Mouse (Mus musculus): ENCODE results near the gene Olfr1133. TPM values are rescaled to one million over a fixed set of nuclear protein-coding genes. Genes with fewer than 3 reads are reported as not detected.
"Not testable (repeated sequence)": the region's sequence is repeated elsewhere in the genome, so short reads cannot be mapped to it uniquely, and the experiment has no call there.

The Olfr1133 gene
- polyA plus RNA-seq (2015; fragmentation: Nextera tagmentation; extraction: Ambion mirVana) = not detected in 2 replicates

GRCm38 (mm10) chr2:87647274-87647673 lies at the start of gene Olfr1133:
Gene Olfr1133 (minus strand): TSS chr2:87647374.
- Histone ChIP-seq H3K4me3 (no peak within 1 kb of the TSS), H3K4me1 (no peaks in the 10 kb centered on the region), H3K4me2 (no peak within 1 kb of the TSS), H3K9ac (no peak within 1 kb of the TSS), H3K36me3 (ENCODE audit: poor library complexity, severe bottlenecking) (no peaks in the 10 kb centered on the region), H3K27me3 (no peaks in the 10 kb centered on the region), H3K9me3 (replicated peaks) (no peaks in the 10 kb centered on the region), H3K27ac (no peak within 1 kb of the TSS)
- no peak for ATAC-seq

- H3K4me2 ChIP-seq = no peak within 1 kb of the TSS
- no peak within 1 kb of the TSS for H3K27ac ChIP-seq
- H3K4me3 ChIP-seq = no peak within 1 kb of the TSS
- ATAC-seq = no peak
- H3K36me3 ChIP-seq (ENCODE audit: poor library complexity, severe bottlenecking) = no peaks in the 10 kb centered on the region
- H3K27me3 ChIP-seq = no peaks in the 10 kb centered on the region
- no peak within 1 kb of the TSS for H3K9ac ChIP-seq
- no peaks in the 10 kb centered on the region for H3K9me3 ChIP-seq (replicated peaks)
- no peaks in the 10 kb centered on the region for H3K4me1 ChIP-seq
Measured at GRCm38 (mm10) chr2:87693847-87694246, 46.7 kb upstream of the Olfr1133 start, which contains the start of gene Olfr1136. Gene Olfr1136 (minus strand): TSS chr2:87693947.

- H3K36me3 ChIP-seq (ENCODE audit: poor library complexity, severe bottlenecking) = no peaks in the 10 kb centered on the region
- H3K4me3 ChIP-seq = no peak within 1 kb of the TSS
- H3K9ac ChIP-seq = no peak within 1 kb of the TSS
- no peaks in the 10 kb centered on the region for H3K9me3 ChIP-seq (replicated peaks)
- no peaks in the 10 kb centered on the region for H3K4me1 ChIP-seq
- 23% methylated on average over 1 of the region's 1 CpGs for WGBS
- H3K4me2 ChIP-seq = no peak within 1 kb of the TSS
- no peaks in the 10 kb centered on the region for H3K27me3 ChIP-seq
- H3K27ac ChIP-seq = no peak within 1 kb of the TSS
- ATAC-seq = no peak
Measured at GRCm38 (mm10) chr2:87673564-87673963, 26.4 kb upstream of the Olfr1133 start, which contains the start of gene Olfr1135. Gene Olfr1135 (minus strand): TSS chr2:87673664.

- Histone ChIP-seq H3K36me3 (ENCODE audit: poor library complexity, severe bottlenecking) (no peaks in the 10 kb centered on the region), H3K4me1 (no peaks in the 10 kb centered on the region), H3K9me3 (replicated peaks) (no peaks in the 10 kb centered on the region), H3K27ac (no peak within 1 kb of the TSS), H3K27me3 (no peaks in the 10 kb centered on the region), H3K4me2 (no peak within 1 kb of the TSS), H3K4me3 (no peak within 1 kb of the TSS), H3K9ac (no peak within 1 kb of the TSS)
- no peak for ATAC-seq
- WGBS = 85% methylated on average over 2 of the region's 2 CpGs
Measured at GRCm38 (mm10) chr2:87658360-87658759, 11.2 kb upstream of the Olfr1133 start, which contains the start of gene Olfr1134. Gene Olfr1134 (minus strand): TSS chr2:87658460.

GRCm38 (mm10) chr2:87642441-87642840 lies 4.7 kb downstream of the Olfr1133 start:
- no peaks in the 10 kb centered on the region for H3K36me3 ChIP-seq (ENCODE audit: poor library complexity, severe bottlenecking)
- no peaks in the 10 kb centered on the region for H3K9me3 ChIP-seq (replicated peaks)
- no peak overlapping the region for H3K27ac ChIP-seq
- H3K4me1 ChIP-seq = no peaks in the 10 kb centered on the region
- no peak overlapping the region for H3K4me2 ChIP-seq
- H3K9ac ChIP-seq = no peak overlapping the region
- no peaks in the 10 kb centered on the region for H3K27me3 ChIP-seq
- no peak overlapping the region for H3K4me3 ChIP-seq
- ATAC-seq = no peak

- no peaks in the 10 kb centered on the region for H3K4me1 ChIP-seq
- no peak within 1 kb of the TSS for H3K4me2 ChIP-seq
- H3K36me3 ChIP-seq (ENCODE audit: poor library complexity, severe bottlenecking) = no peaks in the 10 kb centered on the region
- no peaks in the 10 kb centered on the region for H3K9me3 ChIP-seq (replicated peaks)
- no peak within 1 kb of the TSS for H3K9ac ChIP-seq
- H3K27ac ChIP-seq = no peak within 1 kb of the TSS
- H3K4me3 ChIP-seq = no peak within 1 kb of the TSS
- no peak for ATAC-seq
- H3K27me3 ChIP-seq = no peaks in the 10 kb centered on the region
Measured at GRCm38 (mm10) chr2:87637435-87637834, 9.7 kb downstream of the Olfr1133 start, which contains the start of gene Olfr1132. Gene Olfr1132 (minus strand): TSS chr2:87637535.

- Histone ChIP-seq H3K27ac (no peak within 1 kb of the TSS), H3K4me3 (no peak within 1 kb of the TSS), H3K9ac (no peak within 1 kb of the TSS), H3K4me2 (no peak within 1 kb of the TSS), H3K4me1 (no peaks in the 10 kb centered on the region), H3K27me3 (no peaks in the 10 kb centered on the region), H3K36me3 (ENCODE audit: poor library complexity, severe bottlenecking) (no peaks in the 10 kb centered on the region), H3K9me3 (replicated peaks) (no peaks in the 10 kb centered on the region)
- 68% methylated on average over 3 of the region's 3 CpGs for whole genome bisulfite sequencing
- no peak for ATAC-seq
Measured at GRCm38 (mm10) chr2:87626804-87627203, 20.4 kb downstream of the Olfr1133 start, which contains the start of gene Olfr1131. Gene Olfr1131 (plus strand): TSS chr2:87627104.

- not testable (repeated sequence) for H3K4me3 ChIP-seq; H3K36me3 ChIP-seq (ENCODE audit: poor library complexity, severe bottlenecking); H3K4me1 ChIP-seq; H3K4me2 ChIP-seq; ATAC-seq; H3K27me3 ChIP-seq; H3K9me3 ChIP-seq (replicated peaks); H3K9ac ChIP-seq; H3K27ac ChIP-seq
Measured at GRCm38 (mm10) chr2:87605912-87606311, 41.3 kb downstream of the Olfr1133 start, which contains the start of gene Olfr1130. Gene Olfr1130 (plus strand): TSS chr2:87606212.

Other genes with a start within 250 kb of the Olfr1133 start
- not detected in 2 replicates for gene Olfr1123, start 230.7 kb downstream of the Olfr1133 start, polyA plus RNA-seq (2015; fragmentation: Nextera tagmentation; extraction: Ambion mirVana)
- gene Olfr1124, start 217.1 kb downstream of the Olfr1133 start, polyA plus RNA-seq (2015; fragmentation: Nextera tagmentation; extraction: Ambion mirVana) = 0.13 and 0.14 TPM in 2 replicates
- not detected in 2 replicates for gene Olfr1126, start 193.4 kb downstream of the Olfr1133 start, polyA plus RNA-seq (2015; fragmentation: Nextera tagmentation; extraction: Ambion mirVana)
- gene Pramel7, start 150.3 kb downstream of the Olfr1133 start, polyA plus RNA-seq (2015; fragmentation: Nextera tagmentation; extraction: Ambion mirVana) = not detected in 2 replicates
- gene Pramel6, start 140.8 kb downstream of the Olfr1133 start, polyA plus RNA-seq (2015; fragmentation: Nextera tagmentation; extraction: Ambion mirVana) = not detected in 2 replicates
- not detected in 2 replicates for gene Olfr153, start 115.6 kb downstream of the Olfr1133 start, polyA plus RNA-seq (2015; fragmentation: Nextera tagmentation; extraction: Ambion mirVana)
- gene Olfr1128, start 101.8 kb downstream of the Olfr1133 start, polyA plus RNA-seq (2015; fragmentation: Nextera tagmentation; extraction: Ambion mirVana) = not detected in 2 replicates
- gene Olfr1129, start 73.5 kb downstream of the Olfr1133 start, polyA plus RNA-seq (2015; fragmentation: Nextera tagmentation; extraction: Ambion mirVana) = not detected in 2 replicates
- not detected in 2 replicates for gene Olfr1130, start 41.2 kb downstream of the Olfr1133 start, polyA plus RNA-seq (2015; fragmentation: Nextera tagmentation; extraction: Ambion mirVana)
- gene Olfr1131, start 20.3 kb downstream of the Olfr1133 start, polyA plus RNA-seq (2015; fragmentation: Nextera tagmentation; extraction: Ambion mirVana) = not detected in 2 replicates
- not detected in 2 replicates for gene Olfr1132, start 9.8 kb downstream of the Olfr1133 start, polyA plus RNA-seq (2015; fragmentation: Nextera tagmentation; extraction: Ambion mirVana)
- gene Olfr1134, start 11.1 kb upstream of the Olfr1133 start, polyA plus RNA-seq (2015; fragmentation: Nextera tagmentation; extraction: Ambion mirVana) = not detected in 2 replicates
- gene Olfr1135, start 26.3 kb upstream of the Olfr1133 start, polyA plus RNA-seq (2015; fragmentation: Nextera tagmentation; extraction: Ambion mirVana) = not detected in 2 replicates
- gene Olfr1136, start 46.6 kb upstream of the Olfr1133 start, polyA plus RNA-seq (2015; fragmentation: Nextera tagmentation; extraction: Ambion mirVana) = not detected in 2 replicates
- not detected in 2 replicates for gene Olfr1137, start 65.8 kb upstream of the Olfr1133 start, polyA plus RNA-seq (2015; fragmentation: Nextera tagmentation; extraction: Ambion mirVana)
- gene Olfr1138, start 92.6 kb upstream of the Olfr1133 start, polyA plus RNA-seq (2015; fragmentation: Nextera tagmentation; extraction: Ambion mirVana) = not detected in 2 replicates
- gene Olfr1140, start 96.4 kb upstream of the Olfr1133 start, polyA plus RNA-seq (2015; fragmentation: Nextera tagmentation; extraction: Ambion mirVana) = not detected in 2 replicates
- gene Olfr1141, start 106.6 kb upstream of the Olfr1133 start, polyA plus RNA-seq (2015; fragmentation: Nextera tagmentation; extraction: Ambion mirVana) = not detected in 2 replicates
- not detected in 2 replicates for gene Olfr152, start 132.1 kb upstream of the Olfr1133 start, polyA plus RNA-seq (2015; fragmentation: Nextera tagmentation; extraction: Ambion mirVana)
- not detected in 2 replicates for gene Olfr1143, start 153.2 kb upstream of the Olfr1133 start, polyA plus RNA-seq (2015; fragmentation: Nextera tagmentation; extraction: Ambion mirVana)
- not detected in 2 replicates for gene Olfr1145, start 162.4 kb upstream of the Olfr1133 start, polyA plus RNA-seq (2015; fragmentation: Nextera tagmentation; extraction: Ambion mirVana)
- gene Olfr1148, start 183.2 kb upstream of the Olfr1133 start, polyA plus RNA-seq (2015; fragmentation: Nextera tagmentation; extraction: Ambion mirVana) = not detected in 2 replicates
- gene Olfr1150-ps1, start 196.6 kb upstream of the Olfr1133 start, polyA plus RNA-seq (2015; fragmentation: Nextera tagmentation; extraction: Ambion mirVana) = not detected in 2 replicates
- gene Olfr1151, start 208.5 kb upstream of the Olfr1133 start, polyA plus RNA-seq (2015; fragmentation: Nextera tagmentation; extraction: Ambion mirVana) = not detected in 2 replicates
- gene Olfr1152, start 219.1 kb upstream of the Olfr1133 start, polyA plus RNA-seq (2015; fragmentation: Nextera tagmentation; extraction: Ambion mirVana) = 0.03 TPM in 1 of 2 replicates, not detected in the other
- not detected in 2 replicates for gene Olfr1153, start 247.6 kb upstream of the Olfr1133 start, polyA plus RNA-seq (2015; fragmentation: Nextera tagmentation; extraction: Ambion mirVana)